Mouse (Mus musculus) testis, adult 2 months (tissue): Measurements from ENCODE around the gene S1pr2. TPM values are rescaled to one million over a fixed set of nuclear protein-coding genes. Genes with fewer than 3 reads are reported as not detected.
A peak's percentile ranks its signal among the peaks of the same experiment; 100 is the strongest.
"Not testable (repeated sequence)": the region's sequence is repeated elsewhere in the genome, so short reads cannot be mapped to it uniquely, and the experiment has no call there.

Source experiments
- H3K27ac ChIP-seq: fragments of 200-500 bp; 2 replicates; pipeline ENCODE4 v1.5.1; 2012; ENCODE audit warnings: low read depth, low read length; ENCODE audit not compliant: control insufficient read depth, insufficient read depth
- H3K27me3 ChIP-seq: fragments of 200-500 bp; 2 replicates; pipeline ENCODE4 v1.6.1; 2012; ENCODE audit warnings: mild to moderate bottlenecking, low read length, moderate library complexity; ENCODE audit not compliant: control insufficient read depth, insufficient read depth
- H3K36me3 ChIP-seq: fragments of 200-500 bp; 2 replicates; pipeline ENCODE4 v1.6.1; 2012; ENCODE audit warnings: mild to moderate bottlenecking, low read length; ENCODE audit not compliant: control insufficient read depth, insufficient read depth
- H3K4me1 ChIP-seq: fragments of 200-500 bp; 2 replicates; pipeline ENCODE4 v1.6.1; 2012; ENCODE audit warnings: low read length; ENCODE audit not compliant: control insufficient read depth, insufficient read depth
- H3K4me3 ChIP-seq: fragments of 200-500 bp; 2 replicates; pipeline ENCODE4 v1.5.1; 2012; ENCODE audit warnings: low read depth, mild to moderate bottlenecking, low read length, moderate library complexity, mixed read lengths; ENCODE audit not compliant: control insufficient read depth
- CTCF ChIP-seq: fragments of 200-500 bp; IDR thresholded peaks from 2 replicates; pipeline ENCODE4 v1.5.1; 2012; ENCODE audit warnings: low read depth, mild to moderate bottlenecking, inconsistent platforms, low read length, moderate library complexity; ENCODE audit not compliant: control insufficient read depth, insufficient read depth, insufficient replicate concordance
- POLR2A ChIP-seq: fragments of 200-500 bp; IDR thresholded peaks from 2 replicates; pipeline ENCODE4 v1.6.1; 2012; ENCODE audit warnings: low read depth, mild to moderate bottlenecking, inconsistent platforms, low read length, moderate library complexity; ENCODE audit not compliant: control insufficient read depth
- polyA plus RNA-seq: library from polyadenylated mRNA; depleted of rRNA; stranded (reverse); fragments of >200 nt; gene quantifications from 2 replicates; pipeline ENCODE4 v1.2.3, GENCODE M21; 2012

Gene S1pr2
- polyA plus RNA-seq, 1 experiment = 0.70 TPM

- Histone ChIP-seq H3K36me3 (no peaks in the 10 kb centered on the region), H3K4me1 (peaks cover 22% of the 10 kb centered on the region), H3K27ac (no peak overlapping the region), H3K4me3 (peak overlapping the region; percentile 52), H3K27me3 (no peaks in the 10 kb centered on the region; the same call in 1 of the 2 replicates)
- no peak for TF ChIP-seq CTCF
- TF ChIP-seq POLR2A = no peak
Measured at GRCm38 (mm10) chr9:21016331-21017176, 40.0 kb upstream of the S1pr2 start.

GRCm38 (mm10) chr9:21015571-21016130 lies 39.1 kb upstream of the S1pr2 start, which contains the start of gene Icam1:
TSS of gene Icam1 (plus strand) at chr9:21015985.
- Histone ChIP-seq H3K27ac (no peak within 1 kb of the TSS), H3K4me3 (peak within 1 kb of the TSS; percentile 76), H3K36me3 (no peaks in the 10 kb centered on the region), H3K4me1 (peaks cover 22% of the 10 kb centered on the region), H3K27me3 (no peaks in the 10 kb centered on the region; the same call in 1 of the 2 replicates)
- TF ChIP-seq POLR2A (0 out of 2 replicates have a peak, but pooled peaks have one; percentile 20), CTCF (no peak)

DNA sequence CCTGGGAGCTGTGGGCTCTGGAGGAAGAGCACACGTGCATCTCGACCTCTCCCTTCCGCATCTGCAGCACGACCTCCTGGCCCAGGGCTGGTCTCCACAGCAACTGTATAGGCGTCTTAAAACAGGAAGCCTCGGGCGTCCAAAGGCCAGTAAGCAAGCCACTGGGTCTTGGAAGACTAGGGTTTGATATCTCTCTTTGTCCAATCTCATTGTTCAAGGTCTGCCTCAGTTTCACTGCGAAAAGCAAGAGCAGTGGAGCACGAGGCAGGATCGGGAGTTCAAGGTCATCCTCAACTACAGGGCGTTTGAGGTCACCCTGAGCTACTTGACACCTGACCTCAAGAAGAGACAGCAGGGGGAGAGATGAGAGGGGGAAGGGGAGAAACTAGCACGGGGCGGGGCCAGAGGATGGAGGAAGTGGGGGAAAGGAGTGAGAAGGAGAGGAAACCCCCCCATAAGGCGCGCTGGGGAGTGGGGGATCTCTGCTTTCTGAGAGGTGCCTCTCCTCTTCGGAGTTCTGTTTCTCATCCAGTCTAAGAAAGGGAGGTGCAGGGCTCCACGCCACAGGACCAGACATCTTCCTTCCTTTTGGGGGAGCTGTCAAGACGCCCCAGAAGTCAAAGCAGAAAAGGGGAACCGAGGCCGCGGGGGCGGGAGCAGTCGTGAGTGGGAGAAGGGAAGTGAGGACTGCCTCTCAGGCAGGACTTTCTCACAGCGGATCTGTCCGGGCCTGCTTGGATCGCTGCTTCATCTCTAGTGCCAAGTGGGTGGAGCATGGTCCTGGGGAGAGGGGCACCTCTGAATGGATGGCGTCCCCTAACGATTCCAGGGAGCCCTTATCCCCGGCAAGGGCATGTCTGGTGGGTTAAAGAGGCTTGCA lies 38.4 kb upstream of the S1pr2 start:
- H3K4me3 ChIP-seq = peak overlapping the region; percentile 76
- no peaks in the 10 kb centered on the region for H3K36me3 ChIP-seq
- TF ChIP-seq POLR2A (no peak), CTCF (no peak)
- no peaks in the 10 kb centered on the region; the same call in 1 of the 2 replicates for H3K27me3 ChIP-seq
- no peak overlapping the region for H3K27ac ChIP-seq
- peaks cover 22% of the 10 kb centered on the region for H3K4me1 ChIP-seq

GRCm38 (mm10) chr9:21012368-21012767 lies 35.8 kb upstream of the S1pr2 start:
- no peaks in the 10 kb centered on the region; the same call in 1 of the 2 replicates for H3K36me3 ChIP-seq
- TF ChIP-seq CTCF = no peak
- TF ChIP-seq POLR2A = no peak
- H3K4me3 ChIP-seq = no peak overlapping the region
- peaks cover 20% of the 10 kb centered on the region for H3K4me1 ChIP-seq
- H3K27ac ChIP-seq = no peak overlapping the region
- no peaks in the 10 kb centered on the region; the same call in 1 of the 2 replicates for H3K27me3 ChIP-seq

GRCm38 (mm10) chr9:21011846-21012312 lies 35.3 kb upstream of the S1pr2 start:
- H3K36me3 ChIP-seq = peaks cover 2% of the 10 kb centered on the region; the same call in 1 of the 2 replicates
- H3K27ac ChIP-seq = no peak overlapping the region
- no peak overlapping the region for H3K4me3 ChIP-seq
- peaks cover 17% of the 10 kb centered on the region for H3K4me1 ChIP-seq
- no peak for TF ChIP-seq CTCF
- TF ChIP-seq POLR2A = no peak
- no peaks in the 10 kb centered on the region; the same call in 1 of the 2 replicates for H3K27me3 ChIP-seq

GRCm38 (mm10) chr9:21010939-21011541 lies 34.5 kb upstream of the S1pr2 start:
- H3K27ac ChIP-seq = not testable (repeated sequence)

DNA sequence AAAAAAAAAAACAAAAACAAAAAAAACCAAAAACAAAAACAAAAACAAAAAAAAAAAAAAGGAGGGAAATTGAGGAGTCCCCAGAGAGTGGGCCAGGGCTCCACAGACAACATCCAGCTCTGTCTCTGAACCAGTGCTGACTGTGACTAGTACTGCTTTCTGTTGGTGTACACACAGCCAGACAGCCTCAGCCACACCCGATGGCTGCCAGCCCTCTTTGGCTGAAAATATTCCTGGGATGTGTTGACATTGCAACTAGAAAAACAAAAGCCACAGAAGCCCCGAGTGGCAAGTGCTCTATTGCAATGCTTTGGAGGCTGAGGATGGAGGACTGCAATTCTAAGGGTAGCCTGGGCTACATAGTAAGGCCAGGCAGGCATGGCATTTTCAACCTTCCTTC lies 33.8 kb upstream of the S1pr2 start:
- peaks cover 6% of the 10 kb centered on the region for H3K4me1 ChIP-seq
- peaks cover 2% of the 10 kb centered on the region; the same call in 1 of the 2 replicates for H3K36me3 ChIP-seq
- no peak overlapping the region for H3K4me3 ChIP-seq
- no peak for TF ChIP-seq CTCF
- TF ChIP-seq POLR2A = no peak
- no peak overlapping the region for H3K27ac ChIP-seq
- H3K27me3 ChIP-seq = no peaks in the 10 kb centered on the region; the same call in 1 of the 2 replicates

More at GRCm38 (mm10) chr9:21010939-21011541, 34.5 kb upstream of the S1pr2 start:
- H3K4me1 ChIP-seq = peaks cover 12% of the 10 kb centered on the region
- not testable (repeated sequence) for H3K36me3 ChIP-seq, H3K4me3 ChIP-seq, H3K27me3 ChIP-seq
